Mouse (Mus musculus) heart, adult 2 months (tissue): ENCODE data around the gene Qrfp. TPM values are rescaled to one million over a fixed set of nuclear protein-coding genes. Genes with fewer than 3 reads are reported as not detected.

Source experiments
- DNase-seq, 2 experiments: peaks; one replicate each; pipeline ENCODE4 v3.0.0; 2021
- H3K27ac ChIP-seq: fragments of 200-600 bp; 2 replicates; pipeline ENCODE4 v1.8.1; 2022
- H3K27me3 ChIP-seq: fragments of 200-500 bp; 2 replicates; pipeline ENCODE4 v1.6.1; 2012; ENCODE audit warnings: mild to moderate bottlenecking, low read length, inconsistent platforms, mixed read lengths; ENCODE audit not compliant: control insufficient read depth, insufficient read depth
- H3K36me3 ChIP-seq: fragments of 200-500 bp; 2 replicates; pipeline ENCODE4 v1.6.1; 2012; ENCODE audit warnings: low read length, inconsistent platforms; ENCODE audit not compliant: control insufficient read depth, insufficient read depth
- H3K4me1 ChIP-seq: fragments of 200-500 bp; 2 replicates; pipeline ENCODE4 v1.6.1; 2011; ENCODE audit warnings: low read length; ENCODE audit not compliant: control insufficient read depth, insufficient read depth
- H3K4me3 ChIP-seq: fragments of 200-600 bp; 2 replicates; pipeline ENCODE4 v1.8.1; 2022
- H3K79me2 ChIP-seq: fragments of 200-500 bp; replicated peaks from 2 replicates; pipeline ENCODE4 v1.6.1; 2012; ENCODE audit warnings: mild to moderate bottlenecking, inconsistent platforms, low read length, moderate library complexity, mixed read lengths; ENCODE audit not compliant: control insufficient read depth, insufficient read depth
- H3K9ac ChIP-seq: fragments of 200-500 bp; 2 replicates; pipeline ENCODE4 v1.6.1; 2012; ENCODE audit warnings: low read depth, mild to moderate bottlenecking, control low read depth, inconsistent platforms, low read length, mixed read lengths
- CTCF ChIP-seq: fragments of 200-600 bp; IDR thresholded peaks from 2 replicates; pipeline ENCODE4 v1.8.1; 2022; ENCODE audit warnings: antibody characterized with exemption, mild to moderate bottlenecking, moderate library complexity
- EP300 ChIP-seq: fragments of 200-500 bp; IDR thresholded peaks from 2 replicates; pipeline ENCODE4 v1.6.1; 2011; ENCODE audit warnings: low read depth, low read length, control low read depth; ENCODE audit not compliant: insufficient read depth
- POLR2A ChIP-seq: fragments of 200-500 bp; IDR thresholded peaks from 2 replicates; pipeline ENCODE4 v1.6.1; 2011; ENCODE audit warnings: mild to moderate bottlenecking, low read depth, low read length, control low read depth; ENCODE audit not compliant: insufficient read depth
- WGBS: fragments of 180-500 bp; shearing (Covaris S2); methylation state at CpG from one replicate; pipeline ENCODE4 v1.1.7; 2018; 5-methylcytosine and 5-hydroxymethylcytosine counted together
- intact Hi-C: fragments of 180-260 bp; cut with DNase I; formaldehyde crosslinking; loops from one replicate; pipeline ENCODE4 v1.15.1; 2025
- long read RNA-seq: library from polyadenylated mRNA; stranded (forward); transcript quantifications from one replicate; pipeline ENCODE4 v2.0.0, GENCODE M21; 2021
- polyA plus RNA-seq: library from polyadenylated mRNA; depleted of rRNA; stranded (reverse); fragments of >200 nt; gene quantifications from 2 replicates; pipeline ENCODE4 v1.2.3, GENCODE M21; 2012; rRNA removed
- total RNA-seq, 2 experiments: library from RNA; stranded (reverse); gene quantifications; 2 replicates each; pipeline ENCODE4 v1.2.3; 2021

Qrfp gene
- total RNA-seq = not detected
- polyA plus RNA-seq = 0.04 TPM in 1 of 2 replicates, not detected in the other
- long read RNA-seq = 0 reads

GRCm38 (mm10) chr2:31810444-31810843 lies at the start of gene Qrfp:
Gene Qrfp, minus strand, starts transcription at chr2:31810580.
- intact Hi-C loops = no loop called here
- no peak for DNase-seq
- TF ChIP-seq POLR2A = no peak
- no peak for TF ChIP-seq EP300
- no peak for TF ChIP-seq CTCF
- 47% methylated on average over 11 of the region's 12 CpGs for WGBS
- no peaks in the 10 kb centered on the region for H3K36me3 ChIP-seq
- no peaks in the 10 kb centered on the region for H3K27me3 ChIP-seq
- H3K27ac ChIP-seq = no peak within 1 kb of the TSS
- H3K4me1 ChIP-seq = no peaks in the 10 kb centered on the region
- no peak within 1 kb of the TSS for H3K9ac ChIP-seq
- H3K4me3 ChIP-seq = no peak within 1 kb of the TSS
- H3K79me2 ChIP-seq = no peaks in the 10 kb centered on the region

- no peak overlapping the region for H3K27ac ChIP-seq
- no peaks in the 10 kb centered on the region for H3K4me1 ChIP-seq
- H3K27me3 ChIP-seq = no peaks in the 10 kb centered on the region
- H3K79me2 ChIP-seq = no peaks in the 10 kb centered on the region
- H3K9ac ChIP-seq = no peak overlapping the region
- 38% methylated on average over 12 of the region's 12 CpGs for WGBS
- H3K4me3 ChIP-seq = no peak overlapping the region
- intact Hi-C loops = no loop called here
- TF ChIP-seq CTCF (no peak), POLR2A (no peak), EP300 (no peak)
- no peaks in the 10 kb centered on the region for H3K36me3 ChIP-seq
- DNase-seq = no peak
These were observed 48.1 kb upstream of the Qrfp start for GRCm38 (mm10) chr2:31858500-31858899.

- WGBS = 49% methylated on average over 6 of the region's 6 CpGs
- no peaks in the 10 kb centered on the region for H3K27me3 ChIP-seq
- no peak overlapping the region for H3K27ac ChIP-seq
- no peaks in the 10 kb centered on the region for H3K36me3 ChIP-seq
- intact Hi-C loops = no loop called here
- no peaks in the 10 kb centered on the region for H3K79me2 ChIP-seq
- H3K4me3 ChIP-seq = no peak overlapping the region
- no peaks in the 10 kb centered on the region for H3K4me1 ChIP-seq
- DNase-seq = no peak
- H3K9ac ChIP-seq = no peak overlapping the region
- TF ChIP-seq POLR2A = no peak
- no peak for TF ChIP-seq EP300
- TF ChIP-seq CTCF = no peak
These were observed 46.8 kb upstream of the Qrfp start for GRCm38 (mm10) chr2:31857180-31857579.

GRCm38 (mm10) chr2:31855991-31856390 lies 45.6 kb upstream of the Qrfp start:
- intact Hi-C loops = no loop called here
- TF ChIP-seq CTCF = no peak
- no peak for TF ChIP-seq POLR2A
- TF ChIP-seq EP300 = no peak
- H3K27ac ChIP-seq = no peak overlapping the region

GRCm38 (mm10) chr2:31850141-31850540 lies 39.8 kb upstream of the Qrfp start:
- no peak overlapping the region for H3K4me3 ChIP-seq
- H3K9ac ChIP-seq = no peak overlapping the region
- DNase-seq = no peak
- H3K79me2 ChIP-seq = no peaks in the 10 kb centered on the region
- WGBS = 39% methylated on average over 12 of the region's 12 CpGs
- no peak overlapping the region for H3K27ac ChIP-seq
- peaks cover 20% of the 10 kb centered on the region for H3K27me3 ChIP-seq
- no peaks in the 10 kb centered on the region for H3K4me1 ChIP-seq
- TF ChIP-seq POLR2A (no peak), CTCF (no peak), EP300 (no peak)
- H3K36me3 ChIP-seq = no peaks in the 10 kb centered on the region
- intact Hi-C loops = no loop called here

More at GRCm38 (mm10) chr2:31855991-31856390, 45.6 kb upstream of the Qrfp start:
- 82% methylated on average over 8 of the region's 8 CpGs for WGBS
- Histone ChIP-seq H3K4me1 (no peaks in the 10 kb centered on the region), H3K36me3 (no peaks in the 10 kb centered on the region), H3K79me2 (no peaks in the 10 kb centered on the region), H3K27me3 (no peaks in the 10 kb centered on the region), H3K4me3 (no peak overlapping the region), H3K9ac (no peak overlapping the region)
- no peak for DNase-seq

GRCm38 (mm10) chr2:31847908-31848307 lies 37.5 kb upstream of the Qrfp start:
- intact Hi-C loops = loop anchor here (2.0 kb wide), 1 partner anchor 159 kb away; the partner anchor contains the start of gene Abl1
- H3K36me3 ChIP-seq = no peaks in the 10 kb centered on the region
- H3K4me3 ChIP-seq = no peak overlapping the region
- H3K27ac ChIP-seq = no peak overlapping the region
- H3K79me2 ChIP-seq = no peaks in the 10 kb centered on the region
- H3K27me3 ChIP-seq = peaks cover 25% of the 10 kb centered on the region
- TF ChIP-seq POLR2A (no peak), CTCF (peak; percentile 70)
- 20% methylated on average over 6 of the region's 6 CpGs for WGBS
- peak; percentile 21 to 30 for DNase-seq
- H3K9ac ChIP-seq = no peak overlapping the region
- no peaks in the 10 kb centered on the region for H3K4me1 ChIP-seq
